Mouse (Mus musculus): Measurements from ENCODE around the gene Cenpf.

Gene Cenpf

GRCm38 (mm10) chr1:189687654-189688387, at the start of gene Cenpf:
Gene Cenpf, minus strand, starts transcription at chr1:189688086.
- in situ Hi-C loops (cut with MboI; ENCODE audit: low sequenced_read_pairs), result no loop called here

- in situ Hi-C loops (cut with MboI; ENCODE audit: low sequenced_read_pairs), result no loop called here
Observed at GRCm38 (mm10) chr1:189732156-189732555, 44.3 kb upstream of the Cenpf start.

- in situ Hi-C loops (cut with MboI; ENCODE audit: low sequenced_read_pairs), result no loop called here
Observed at GRCm38 (mm10) chr1:189731697-189732096, 43.8 kb upstream of the Cenpf start.

- in situ Hi-C loops (cut with MboI; ENCODE audit: low sequenced_read_pairs), result no loop called here
Observed at GRCm38 (mm10) chr1:189729141-189729815, 41.4 kb upstream of the Cenpf start.

GRCm38 (mm10) chr1:189728784-189729115, 40.9 kb upstream of the Cenpf start:
- in situ Hi-C loops (cut with MboI; ENCODE audit: low sequenced_read_pairs), result no loop called here

GRCm38 (mm10) chr1:189727884-189728783, 40.2 kb upstream of the Cenpf start, which contains the start of gene Ptpn14:
Gene Ptpn14, plus strand, starts transcription at chr1:189728268.
- in situ Hi-C loops (cut with MboI; ENCODE audit: low sequenced_read_pairs), result no loop called here

- in situ Hi-C loops (cut with MboI; ENCODE audit: low sequenced_read_pairs), result no loop called here
Observed at GRCm38 (mm10) chr1:189727346-189727883, 39.5 kb upstream of the Cenpf start.

GRCm38 (mm10) chr1:189726121-189726520, 38.2 kb upstream of the Cenpf start:
- in situ Hi-C loops (cut with MboI; ENCODE audit: low sequenced_read_pairs), result no loop called here

- in situ Hi-C loops (cut with MboI; ENCODE audit: low sequenced_read_pairs), result no loop called here
Observed at GRCm38 (mm10) chr1:189718600-189718999, 30.7 kb upstream of the Cenpf start.

GRCm38 (mm10) chr1:189717546-189717945, 29.7 kb upstream of the Cenpf start:
- in situ Hi-C loops (cut with MboI; ENCODE audit: low sequenced_read_pairs), result no loop called here

GRCm38 (mm10) chr1:189715915-189716797, 28.3 kb upstream of the Cenpf start:
- in situ Hi-C loops (cut with MboI; ENCODE audit: low sequenced_read_pairs), result no loop called here

- in situ Hi-C loops (cut with MboI; ENCODE audit: low sequenced_read_pairs), result no loop called here
Observed at GRCm38 (mm10) chr1:189709001-189709400, 21.1 kb upstream of the Cenpf start.

- in situ Hi-C loops (cut with MboI; ENCODE audit: low sequenced_read_pairs), result no loop called here
Observed at GRCm38 (mm10) chr1:189707419-189707818, 19.5 kb upstream of the Cenpf start.

GRCm38 (mm10) chr1:189707014-189707413, 19.1 kb upstream of the Cenpf start:
- in situ Hi-C loops (cut with MboI; ENCODE audit: low sequenced_read_pairs), result no loop called here

- in situ Hi-C loops (cut with MboI; ENCODE audit: low sequenced_read_pairs), result no loop called here
Observed at GRCm38 (mm10) chr1:189706040-189706645, 18.3 kb upstream of the Cenpf start.

GRCm38 (mm10) chr1:189703591-189703990, 15.7 kb upstream of the Cenpf start:
- in situ Hi-C loops (cut with MboI; ENCODE audit: low sequenced_read_pairs), result no loop called here

GRCm38 (mm10) chr1:189703156-189703555, 15.3 kb upstream of the Cenpf start:
- in situ Hi-C loops (cut with MboI; ENCODE audit: low sequenced_read_pairs), result no loop called here

- in situ Hi-C loops (cut with MboI; ENCODE audit: low sequenced_read_pairs), result no loop called here
Observed at GRCm38 (mm10) chr1:189700990-189701389, 13.1 kb upstream of the Cenpf start.

- in situ Hi-C loops (cut with MboI; ENCODE audit: low sequenced_read_pairs), result no loop called here
Observed at GRCm38 (mm10) chr1:189700186-189700585, 12.3 kb upstream of the Cenpf start.

- in situ Hi-C loops (cut with MboI; ENCODE audit: low sequenced_read_pairs), result loop anchor here (10.0 kb wide), 1 partner anchor 176 kb away; no protein-coding TSS in a partner anchor
Observed at GRCm38 (mm10) chr1:189698416-189698815, 10.5 kb upstream of the Cenpf start.

All from CH12F3 (cell line).